Mouse (Mus musculus): ENCODE measurements around the gene Sar1b.
"Not testable (repeated sequence)": the region's sequence is repeated elsewhere in the genome, so short reads cannot be mapped to it uniquely, and the experiment has no call there.

Sar1b gene

GRCm38 (mm10) chr11:51763213-51763907 is at the start of gene Sar1b, which contains the start of gene Sec24a:
Sar1b (plus strand) TSS chr11:51763687.
Sec24a (minus strand) TSS chr11:51763634.
- DNase-seq (ENCODE audit: low read depth, low spot score) = peak; percentile 93

GRCm38 (mm10) chr11:51721066-51721465 is 42.4 kb upstream of the Sar1b start:
- no peak for DNase-seq (ENCODE audit: low read depth, low spot score)

- DNase-seq (ENCODE audit: low read depth, low spot score) = no peak
These were observed 30.6 kb upstream of the Sar1b start for GRCm38 (mm10) chr11:51732883-51733282.

GRCm38 (mm10) chr11:51734218-51734617 is 29.3 kb upstream of the Sar1b start:
- DNase-seq (ENCODE audit: low read depth, low spot score) = not testable (repeated sequence)

GRCm38 (mm10) chr11:51738651-51739403 is 24.7 kb upstream of the Sar1b start:
- DNase-seq (ENCODE audit: low read depth, low spot score) = no peak

- DNase-seq (ENCODE audit: low read depth, low spot score) = no peak
These were observed 22.8 kb upstream of the Sar1b start for GRCm38 (mm10) chr11:51740701-51741100.

- DNase-seq (ENCODE audit: low read depth, low spot score) = no peak
These were observed 17.4 kb upstream of the Sar1b start for GRCm38 (mm10) chr11:51746096-51746495.

GRCm38 (mm10) chr11:51751623-51752225 is 11.8 kb upstream of the Sar1b start:
- not testable (repeated sequence) for DNase-seq (ENCODE audit: low read depth, low spot score)

GRCm38 (mm10) chr11:51755621-51756311 is 7.7 kb upstream of the Sar1b start:
- no peak for DNase-seq (ENCODE audit: low read depth, low spot score)

GRCm38 (mm10) chr11:51756352-51756771 is 7.1 kb upstream of the Sar1b start:
- DNase-seq (ENCODE audit: low read depth, low spot score) = peak; percentile 96

- no peak for DNase-seq (ENCODE audit: low read depth, low spot score)
These were observed 6.5 kb upstream of the Sar1b start for GRCm38 (mm10) chr11:51757023-51757422.

GRCm38 (mm10) chr11:51757625-51758024 is 5.9 kb upstream of the Sar1b start:
- DNase-seq (ENCODE audit: low read depth, low spot score) = peak; percentile 57

GRCm38 (mm10) chr11:51758207-51758606 is 5.3 kb upstream of the Sar1b start:
- peak; percentile 62 for DNase-seq (ENCODE audit: low read depth, low spot score)

GRCm38 (mm10) chr11:51759251-51759650 is 4.2 kb upstream of the Sar1b start:
- peak; percentile 41 for DNase-seq (ENCODE audit: low read depth, low spot score)

- DNase-seq (ENCODE audit: low read depth, low spot score) = peak; percentile 86
These were observed 3.4 kb upstream of the Sar1b start for GRCm38 (mm10) chr11:51759941-51760657.

GRCm38 (mm10) chr11:51761241-51761640 is 2.2 kb upstream of the Sar1b start:
- DNase-seq (ENCODE audit: low read depth, low spot score) = peak; percentile 87

- DNase-seq (ENCODE audit: low read depth, low spot score) = no peak
These were observed 468 bp downstream of the Sar1b start for GRCm38 (mm10) chr11:51763955-51764354.

GRCm38 (mm10) chr11:51764816-51765215 is 1.3 kb downstream of the Sar1b start:
- no peak for DNase-seq (ENCODE audit: low read depth, low spot score)

- DNase-seq (ENCODE audit: low read depth, low spot score) = no peak
These were observed 4.2 kb downstream of the Sar1b start for GRCm38 (mm10) chr11:51767579-51768220.

- no peak for DNase-seq (ENCODE audit: low read depth, low spot score)
These were observed 4.8 kb downstream of the Sar1b start for GRCm38 (mm10) chr11:51768296-51768695.

GRCm38 (mm10) chr11:51775507-51775906 is 12.0 kb downstream of the Sar1b start:
- no peak for DNase-seq (ENCODE audit: low read depth, low spot score)

Data from A20 (cell line).